Mouse (Mus musculus): ENCODE data around the gene Ppp2r3a. TPM values are rescaled to one million over a fixed set of nuclear protein-coding genes. Genes with fewer than 3 reads are reported as not detected.
A peak's percentile ranks its signal among the peaks of the same experiment; 100 is the strongest.

The Ppp2r3a gene
- polyA plus RNA-seq (2012; rRNA removed), result 1.0 and 2.7 TPM in 2 replicates

DNA sequence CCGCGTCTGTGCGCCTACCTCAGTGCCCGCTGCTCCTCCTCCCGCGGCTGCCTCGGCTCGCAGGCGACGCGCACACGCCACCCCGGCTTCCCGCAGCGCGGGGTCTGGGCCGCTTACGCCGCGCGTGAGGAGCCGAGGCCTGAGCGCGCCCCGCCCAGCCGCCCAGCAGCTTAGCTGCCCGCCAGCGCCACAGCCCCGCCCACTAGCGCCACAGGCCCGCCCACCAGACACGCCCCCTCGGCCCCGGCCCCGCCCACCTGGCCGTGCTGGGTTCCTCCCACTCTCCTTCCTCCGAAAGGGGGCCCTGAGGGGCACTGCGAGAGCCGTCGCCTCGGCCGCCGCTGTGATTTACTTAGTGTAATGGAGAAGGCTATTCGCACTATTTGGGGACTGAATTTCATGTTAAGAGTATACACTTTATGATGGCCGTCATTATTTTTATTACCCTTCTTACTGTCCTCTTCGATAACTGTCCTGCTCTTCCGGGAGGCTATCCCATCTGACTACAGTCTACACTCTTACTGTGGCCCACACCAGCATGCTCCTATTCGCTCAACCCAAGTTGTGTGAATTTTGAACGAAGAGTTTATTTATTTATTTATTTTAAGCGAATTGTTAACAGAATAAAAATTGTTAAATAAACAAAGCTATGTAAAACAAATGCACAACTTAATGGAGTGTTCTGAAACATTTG, at the start of gene Ppp2r3a:
TSS of gene Ppp2r3a (minus strand) at position 152 of the 694 bp plus-strand sequence.
- DNase-seq, result peak; percentile 97
- Histone ChIP-seq H3K4me1 (replicated peaks; ENCODE audit: control insufficient read depth, insufficient read depth, low read length) (peaks cover 5% of the 10 kb centered on the region), H3K27ac (ENCODE audit: control insufficient read depth, insufficient read depth, low read length) (no peak within 1 kb of the TSS), H3K4me3 (ENCODE audit: control insufficient read depth, insufficient read depth, low read length) (peak within 1 kb of the TSS; percentile 99), H3K27me3 (ENCODE audit: control insufficient read depth, insufficient read depth, low read length) (no peaks in the 10 kb centered on the region), H3K36me3 (ENCODE audit: control insufficient read depth, insufficient read depth, low read length) (no peaks in the 10 kb centered on the region)
- 2% methylated on average over 47 of the region's 50 CpGs for WGBS
- TF ChIP-seq CTCF (IDR thresholded peaks at IDR 0.05; ENCODE audit: borderline replicate concordance, control insufficient read depth, extremely low read depth, insufficient read depth, low read length, poor library complexity), result no peak
- no peak for TF ChIP-seq POLR2A (IDR thresholded peaks at IDR 0.05; ENCODE audit: control insufficient read depth, extremely low read depth, insufficient read depth, low read length, poor library complexity)

GRCm38 (mm10) chr9:101300441-101300935, 48.9 kb upstream of the Ppp2r3a start:
- no peaks in the 10 kb centered on the region for H3K4me1 ChIP-seq (replicated peaks; ENCODE audit: control insufficient read depth, insufficient read depth, low read length)
- H3K27me3 ChIP-seq (ENCODE audit: control insufficient read depth, insufficient read depth, low read length), result no peaks in the 10 kb centered on the region
- TF ChIP-seq POLR2A (IDR thresholded peaks at IDR 0.05; ENCODE audit: control insufficient read depth, extremely low read depth, insufficient read depth, low read length, poor library complexity) (no peak), CTCF (IDR thresholded peaks at IDR 0.05; ENCODE audit: borderline replicate concordance, control insufficient read depth, extremely low read depth, insufficient read depth, low read length, poor library complexity) (no peak)
- DNase-seq, result no peak
- 92% methylated on average over 4 of the region's 4 CpGs for WGBS
- H3K4me3 ChIP-seq (ENCODE audit: control insufficient read depth, insufficient read depth, low read length), result no peak overlapping the region
- no peak overlapping the region for H3K27ac ChIP-seq (ENCODE audit: control insufficient read depth, insufficient read depth, low read length)
- H3K36me3 ChIP-seq (ENCODE audit: control insufficient read depth, insufficient read depth, low read length), result no peaks in the 10 kb centered on the region

DNA sequence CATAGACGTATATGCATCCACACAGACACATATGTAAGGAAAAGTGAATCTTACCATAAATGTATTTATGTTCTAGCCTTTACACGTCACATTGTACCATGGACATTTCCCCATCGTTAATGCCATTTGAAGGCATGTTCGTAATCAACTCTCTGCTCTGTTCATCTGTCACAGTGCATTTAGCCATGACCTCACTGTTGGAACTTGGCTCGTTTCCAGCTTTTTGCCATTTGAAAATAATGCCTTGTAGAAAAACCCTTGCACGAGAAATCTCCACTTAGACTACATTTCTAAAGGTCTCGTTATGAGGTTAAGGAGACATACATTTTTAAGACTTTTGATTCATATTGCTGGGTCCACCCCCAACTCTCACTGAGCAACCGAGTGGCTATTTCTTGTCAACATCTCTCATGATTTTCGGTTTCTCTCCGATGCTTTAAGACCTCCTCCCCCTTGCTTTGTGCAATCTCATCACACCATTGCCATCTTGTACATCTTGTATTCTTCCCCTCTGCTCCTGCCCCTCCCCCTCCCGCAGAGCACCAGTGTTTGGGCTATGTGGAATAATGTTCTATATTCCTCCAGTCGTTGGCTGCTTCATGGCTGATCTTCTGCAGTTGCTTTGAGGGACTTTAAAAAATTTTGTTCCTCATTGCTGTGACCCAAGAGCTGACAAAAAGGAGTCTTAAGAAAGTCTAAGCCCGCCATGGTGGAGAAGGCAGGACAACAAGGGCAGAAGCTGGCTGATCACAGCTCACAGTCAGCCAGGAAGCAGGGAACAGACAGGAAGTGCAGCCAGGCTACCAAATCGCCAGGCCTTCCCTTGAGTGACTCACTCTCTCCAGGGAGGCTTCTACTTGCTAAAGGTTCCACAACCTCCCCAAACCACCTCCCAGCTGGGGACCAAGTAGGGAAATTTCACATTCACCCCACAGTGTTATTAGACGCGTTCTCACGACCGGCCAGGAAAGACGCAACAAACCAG, 40.4 kb upstream of the Ppp2r3a start:
- Histone ChIP-seq H3K4me3 (ENCODE audit: control insufficient read depth, insufficient read depth, low read length) (no peak overlapping the region), H3K4me1 (replicated peaks; ENCODE audit: control insufficient read depth, insufficient read depth, low read length) (no peaks in the 10 kb centered on the region), H3K27ac (ENCODE audit: control insufficient read depth, insufficient read depth, low read length) (no peak overlapping the region), H3K36me3 (ENCODE audit: control insufficient read depth, insufficient read depth, low read length) (no peaks in the 10 kb centered on the region), H3K27me3 (ENCODE audit: control insufficient read depth, insufficient read depth, low read length) (no peaks in the 10 kb centered on the region)
- WGBS, result 90% methylated on average over 19 of the region's 19 CpGs
- TF ChIP-seq POLR2A (IDR thresholded peaks at IDR 0.05; ENCODE audit: control insufficient read depth, extremely low read depth, insufficient read depth, low read length, poor library complexity) (no peak), CTCF (IDR thresholded peaks at IDR 0.05; ENCODE audit: borderline replicate concordance, control insufficient read depth, extremely low read depth, insufficient read depth, low read length, poor library complexity) (no peak)
- no peak for DNase-seq

DNA sequence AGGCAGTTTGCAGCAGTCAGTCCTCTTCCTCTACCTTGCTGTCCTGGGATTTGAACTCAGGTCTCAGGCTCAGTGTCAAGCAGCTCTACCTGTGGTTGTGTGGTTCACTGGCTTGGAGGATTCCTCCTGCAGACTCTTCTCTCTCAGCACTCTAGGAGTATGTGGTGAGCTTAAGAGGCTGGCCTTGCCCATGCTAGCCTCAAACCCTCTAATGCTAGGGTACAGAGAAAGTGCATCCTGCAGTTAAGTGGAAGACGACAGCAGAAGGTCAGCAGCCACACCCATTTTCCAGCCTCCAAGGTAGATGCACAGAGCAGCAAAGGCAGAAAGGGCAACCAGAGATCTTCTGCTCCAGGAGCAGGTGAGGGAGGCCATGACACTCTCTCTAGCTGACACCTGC, 39.3 kb upstream of the Ppp2r3a start:
- Histone ChIP-seq H3K27me3 (ENCODE audit: control insufficient read depth, insufficient read depth, low read length) (no peaks in the 10 kb centered on the region), H3K27ac (ENCODE audit: control insufficient read depth, insufficient read depth, low read length) (no peak overlapping the region), H3K36me3 (ENCODE audit: control insufficient read depth, insufficient read depth, low read length) (no peaks in the 10 kb centered on the region), H3K4me3 (ENCODE audit: control insufficient read depth, insufficient read depth, low read length) (no peak overlapping the region), H3K4me1 (replicated peaks; ENCODE audit: control insufficient read depth, insufficient read depth, low read length) (no peaks in the 10 kb centered on the region)
- 93% methylated on average over 1 of the region's 1 CpGs for WGBS
- no peak for TF ChIP-seq CTCF (IDR thresholded peaks at IDR 0.05; ENCODE audit: borderline replicate concordance, control insufficient read depth, extremely low read depth, insufficient read depth, low read length, poor library complexity)
- TF ChIP-seq POLR2A (IDR thresholded peaks at IDR 0.05; ENCODE audit: control insufficient read depth, extremely low read depth, insufficient read depth, low read length, poor library complexity), result no peak
- DNase-seq, result no peak

DNA sequence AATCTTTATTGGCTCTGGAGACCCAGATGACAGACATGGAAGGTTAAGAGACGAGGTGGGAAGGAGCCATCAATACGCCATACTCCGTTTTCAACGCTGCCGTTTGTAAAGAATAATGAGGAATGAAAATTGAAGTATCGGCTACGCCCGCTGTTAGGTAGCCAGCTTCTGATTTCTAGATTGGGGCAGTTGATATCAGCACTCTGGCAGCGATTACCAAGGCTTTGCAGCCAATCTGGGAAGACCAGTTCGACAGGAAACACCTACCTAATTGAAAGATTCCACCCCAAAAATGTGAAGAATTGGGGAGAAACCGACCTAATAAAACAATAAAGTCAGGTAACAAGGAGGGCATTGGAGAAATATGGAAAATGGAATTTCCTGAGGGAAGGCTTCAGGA, 38.2 kb upstream of the Ppp2r3a start:
- Histone ChIP-seq H3K4me1 (replicated peaks; ENCODE audit: control insufficient read depth, insufficient read depth, low read length) (no peaks in the 10 kb centered on the region), H3K4me3 (ENCODE audit: control insufficient read depth, insufficient read depth, low read length) (no peak overlapping the region), H3K27me3 (ENCODE audit: control insufficient read depth, insufficient read depth, low read length) (no peaks in the 10 kb centered on the region), H3K36me3 (ENCODE audit: control insufficient read depth, insufficient read depth, low read length) (no peaks in the 10 kb centered on the region), H3K27ac (ENCODE audit: control insufficient read depth, insufficient read depth, low read length) (no peak overlapping the region)
- WGBS, result 86% methylated on average over 11 of the region's 11 CpGs
- TF ChIP-seq CTCF (IDR thresholded peaks at IDR 0.05; ENCODE audit: borderline replicate concordance, control insufficient read depth, extremely low read depth, insufficient read depth, low read length, poor library complexity), result no peak
- no peak for TF ChIP-seq POLR2A (IDR thresholded peaks at IDR 0.05; ENCODE audit: control insufficient read depth, extremely low read depth, insufficient read depth, low read length, poor library complexity)
- no peak for DNase-seq

DNA sequence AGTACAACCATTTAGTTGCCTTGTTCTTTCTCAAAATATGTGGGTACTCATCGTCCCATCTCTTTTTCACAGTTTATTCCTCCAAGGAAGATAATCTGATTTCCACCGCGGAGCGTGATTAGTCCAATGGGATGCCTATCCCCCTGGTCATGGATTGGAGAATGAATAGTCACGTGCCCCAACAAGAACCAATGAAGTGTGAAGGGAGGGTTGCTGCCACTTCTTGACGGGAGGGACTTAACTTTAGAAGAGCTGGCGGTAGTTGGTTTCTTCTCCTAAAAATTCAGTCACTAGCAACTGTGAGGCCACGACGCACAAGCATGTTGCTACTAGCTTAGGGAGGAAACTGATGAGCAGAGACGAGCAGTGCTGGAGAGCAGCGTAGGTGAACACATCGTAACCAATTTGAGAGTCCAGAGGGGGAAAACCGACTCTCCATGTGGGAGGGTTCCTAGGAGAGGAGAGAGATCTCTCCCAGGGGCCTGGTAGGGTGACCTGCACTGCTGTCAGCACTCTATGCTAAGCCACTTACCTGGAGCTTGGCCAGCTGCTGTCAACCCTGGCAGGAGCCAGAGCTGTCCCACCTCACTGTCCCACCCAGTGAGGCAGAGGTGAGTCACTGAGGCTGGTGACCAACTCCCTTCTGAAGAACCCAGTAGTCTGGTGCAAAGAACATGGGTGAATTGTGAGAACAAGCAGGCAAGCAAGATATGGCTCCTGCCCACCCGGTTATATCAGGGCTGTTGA, 37.5 kb upstream of the Ppp2r3a start:
- no peak overlapping the region for H3K4me3 ChIP-seq (ENCODE audit: control insufficient read depth, insufficient read depth, low read length)
- no peak overlapping the region for H3K27ac ChIP-seq (ENCODE audit: control insufficient read depth, insufficient read depth, low read length)
- no peak for DNase-seq
- WGBS, result 92% methylated on average over 14 of the region's 14 CpGs
- no peaks in the 10 kb centered on the region for H3K4me1 ChIP-seq (replicated peaks; ENCODE audit: control insufficient read depth, insufficient read depth, low read length)
- no peak for TF ChIP-seq CTCF (IDR thresholded peaks at IDR 0.05; ENCODE audit: borderline replicate concordance, control insufficient read depth, extremely low read depth, insufficient read depth, low read length, poor library complexity)
- TF ChIP-seq POLR2A (IDR thresholded peaks at IDR 0.05; ENCODE audit: control insufficient read depth, extremely low read depth, insufficient read depth, low read length, poor library complexity), result no peak
- H3K36me3 ChIP-seq (ENCODE audit: control insufficient read depth, insufficient read depth, low read length), result no peaks in the 10 kb centered on the region
- H3K27me3 ChIP-seq (ENCODE audit: control insufficient read depth, insufficient read depth, low read length), result no peaks in the 10 kb centered on the region

All from thymus, adult 2 months (tissue).